Mouse (Mus musculus) liver, adult (tissue): ENCODE results near the gene Rps8.

Source experiments
- GATA4 ChIP-seq: IDR thresholded peaks from 2 replicates; pipeline ENCODE4 v1.6.1; 2014; ENCODE audit warnings: mild to moderate bottlenecking, low read length; ENCODE audit not compliant: insufficient replicate concordance

The Rps8 gene

DNA sequence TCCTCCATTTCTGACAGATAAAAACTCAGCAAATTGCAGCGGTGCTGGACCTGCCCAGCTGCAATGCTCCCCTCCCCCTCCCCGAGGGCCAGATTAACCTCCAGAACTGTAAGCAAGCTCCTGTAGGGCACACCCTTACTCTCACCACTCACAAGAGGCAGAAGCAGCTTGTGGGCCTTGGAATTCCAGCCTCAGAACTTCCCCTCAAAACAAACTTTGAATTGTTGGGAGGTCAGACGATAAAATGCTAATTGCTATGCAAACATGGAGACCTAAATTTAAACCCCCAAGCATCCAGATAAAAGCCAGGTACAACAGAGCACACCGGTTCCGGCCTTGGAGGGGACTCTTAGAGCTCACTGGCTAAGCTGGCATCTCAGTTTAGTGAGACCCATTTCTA lies 3.3 kb downstream of the Rps8 start:
- TF ChIP-seq GATA4, result no peak

DNA sequence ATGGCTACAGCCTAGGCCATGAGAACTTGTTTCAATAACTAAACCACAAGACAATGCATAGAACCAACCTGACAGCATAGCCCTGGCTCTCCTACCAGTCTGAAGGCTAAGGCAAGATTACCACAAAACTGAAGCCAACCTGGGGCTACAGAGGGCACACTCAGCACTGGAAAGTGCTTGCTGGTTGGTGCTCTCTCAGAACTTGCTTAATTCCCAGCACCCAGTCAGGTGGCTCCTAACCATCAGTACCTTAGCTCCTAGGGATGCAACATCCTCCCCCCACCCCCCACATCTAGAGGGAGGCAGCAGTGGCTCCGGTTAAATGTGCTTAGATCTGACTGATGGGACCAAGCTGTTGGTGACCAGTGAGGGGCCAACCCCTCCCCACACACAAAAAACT lies 4.6 kb downstream of the Rps8 start:
- TF ChIP-seq GATA4, result no peak

DNA sequence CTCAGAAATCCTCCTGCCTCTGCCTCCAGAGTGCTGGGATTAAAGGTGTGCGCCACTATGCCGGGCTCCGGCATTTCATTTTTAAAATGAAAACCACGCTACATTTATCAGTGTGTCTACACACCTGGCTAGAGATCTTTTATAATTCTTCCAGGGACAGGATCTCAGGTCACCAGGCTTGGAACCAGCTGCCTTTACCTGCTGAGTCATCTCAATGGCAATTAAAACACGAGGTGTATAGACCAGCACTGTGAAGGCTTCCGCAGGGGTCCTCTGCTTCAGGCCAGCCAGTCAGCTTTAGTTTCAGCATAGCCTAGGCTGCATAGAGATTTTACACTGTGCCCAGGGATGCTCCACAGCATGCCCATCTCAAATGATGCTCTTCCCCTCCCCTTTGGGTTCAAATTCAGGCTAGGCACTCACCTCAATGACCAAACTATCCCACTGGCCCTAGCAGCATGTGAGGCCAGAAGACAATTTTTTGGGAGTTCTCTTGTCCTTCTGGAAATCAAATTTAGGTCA lies 5.8 kb downstream of the Rps8 start:
- TF ChIP-seq GATA4, result no peak

DNA sequence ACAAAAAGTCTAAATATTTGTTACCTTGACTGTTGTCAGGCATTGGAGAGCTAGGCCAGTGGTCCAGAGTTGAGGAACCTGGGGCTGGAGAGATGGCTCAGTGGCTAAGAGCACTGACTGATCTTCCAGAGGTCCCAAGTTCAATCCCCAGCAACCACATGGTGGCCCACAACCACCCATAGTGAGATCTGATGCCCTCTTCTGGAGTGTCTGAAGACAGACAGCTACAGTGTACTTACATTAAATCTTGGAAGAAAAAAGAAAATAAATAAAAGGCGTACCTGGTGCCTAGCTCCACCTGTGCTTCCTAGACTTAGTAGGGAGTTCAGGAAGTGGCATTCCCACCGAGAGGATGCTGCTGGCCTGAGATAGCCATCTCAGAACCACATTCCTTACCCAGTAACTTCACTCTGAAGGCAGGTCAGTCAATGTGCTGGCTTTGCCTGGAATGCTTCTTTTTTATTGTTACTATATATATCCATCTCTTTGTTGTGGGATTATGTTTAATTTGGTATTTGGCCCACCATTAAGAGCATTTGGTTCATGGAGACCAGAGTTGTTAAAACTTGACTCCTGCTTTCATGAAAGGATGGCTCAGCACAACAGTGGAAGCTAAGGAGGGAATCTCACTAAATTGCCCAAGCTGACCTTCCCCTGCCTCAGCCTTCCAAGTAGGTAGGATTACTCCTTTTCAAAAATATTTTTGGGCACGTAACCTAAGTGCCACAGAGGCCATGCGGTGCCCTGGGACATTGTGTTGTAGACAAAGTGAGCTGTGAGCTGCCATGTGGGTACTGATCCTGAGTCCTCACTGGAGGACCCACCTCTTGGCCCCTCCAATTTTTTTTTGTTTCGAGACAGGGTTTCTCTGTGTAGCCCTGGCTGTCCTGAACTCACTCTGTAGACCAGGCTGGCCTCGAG lies 6.5 kb downstream of the Rps8 start:
- no peak for TF ChIP-seq GATA4

DNA sequence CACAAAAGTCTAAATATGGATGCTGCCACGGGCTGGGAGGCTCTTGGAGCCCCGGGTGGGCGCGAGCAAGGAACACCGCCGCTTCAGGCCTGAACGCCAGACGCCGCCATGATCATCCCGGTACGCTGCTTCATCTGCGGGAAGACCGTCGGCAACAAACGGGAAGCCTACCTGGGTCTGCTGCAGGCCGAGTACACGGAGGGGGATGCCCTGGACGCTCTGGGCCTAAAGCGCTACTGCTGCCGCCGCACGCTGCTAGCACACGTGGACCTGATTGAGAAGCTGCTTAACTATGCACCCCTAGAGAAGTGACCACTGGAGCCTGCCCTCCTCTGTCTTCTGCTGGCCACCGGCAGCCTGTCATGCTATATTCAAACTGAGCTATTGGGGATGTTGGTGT lies 7.2 kb downstream of the Rps8 start:
- no peak for TF ChIP-seq GATA4

DNA sequence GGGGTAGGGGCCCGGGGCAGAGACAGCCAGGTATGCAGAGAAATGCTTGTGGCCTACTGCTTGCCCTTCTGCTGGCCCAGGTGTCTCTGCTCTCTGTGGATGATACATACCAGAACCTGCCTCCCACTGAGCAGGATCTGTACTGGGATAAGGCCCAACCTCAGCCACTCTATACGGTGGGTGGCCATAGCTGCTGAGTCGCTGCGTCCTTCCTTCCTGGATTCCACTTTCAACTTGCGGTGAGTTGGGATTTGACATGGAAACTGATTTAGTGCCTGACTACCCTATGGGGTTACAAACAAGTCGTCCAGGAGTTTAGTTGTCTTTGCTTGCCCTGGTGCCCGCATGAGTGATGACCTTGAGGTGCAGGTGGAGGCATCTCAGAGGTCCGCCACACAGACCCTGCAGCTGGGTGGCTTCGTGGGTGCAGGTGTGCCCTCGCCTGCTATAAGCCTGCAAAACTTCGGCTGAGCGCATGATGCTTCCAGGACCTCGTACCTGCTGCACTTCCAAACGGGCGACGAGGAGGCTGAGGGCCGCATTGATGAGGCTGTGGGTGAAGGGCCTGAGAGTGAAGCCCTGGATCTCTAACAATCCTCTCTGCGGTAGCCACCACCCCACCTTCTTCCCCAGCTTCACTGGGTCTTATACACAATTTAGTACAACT lies 7.9 kb downstream of the Rps8 start:
- TF ChIP-seq GATA4, result no peak

DNA sequence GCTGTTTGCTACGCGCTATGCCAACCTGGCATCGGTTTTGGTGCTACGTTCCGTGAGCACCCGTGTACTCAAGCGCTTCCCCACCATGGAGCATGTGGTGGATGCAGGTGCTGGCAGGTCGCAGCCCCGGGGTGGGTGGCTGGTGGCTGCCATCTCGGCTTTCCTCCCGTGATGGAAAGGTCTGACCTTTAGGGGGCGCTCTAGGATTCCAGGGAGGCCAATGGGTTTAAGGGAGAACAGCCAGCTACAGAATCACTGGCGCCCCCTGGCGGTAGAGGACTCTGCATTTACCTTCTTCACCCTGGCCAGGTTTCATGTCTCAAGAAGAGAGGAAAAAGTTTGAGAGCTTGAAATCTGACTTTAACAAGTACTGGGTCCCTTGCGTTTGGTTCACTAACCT lies 9.9 kb downstream of the Rps8 start:
- TF ChIP-seq GATA4, result no peak

DNA sequence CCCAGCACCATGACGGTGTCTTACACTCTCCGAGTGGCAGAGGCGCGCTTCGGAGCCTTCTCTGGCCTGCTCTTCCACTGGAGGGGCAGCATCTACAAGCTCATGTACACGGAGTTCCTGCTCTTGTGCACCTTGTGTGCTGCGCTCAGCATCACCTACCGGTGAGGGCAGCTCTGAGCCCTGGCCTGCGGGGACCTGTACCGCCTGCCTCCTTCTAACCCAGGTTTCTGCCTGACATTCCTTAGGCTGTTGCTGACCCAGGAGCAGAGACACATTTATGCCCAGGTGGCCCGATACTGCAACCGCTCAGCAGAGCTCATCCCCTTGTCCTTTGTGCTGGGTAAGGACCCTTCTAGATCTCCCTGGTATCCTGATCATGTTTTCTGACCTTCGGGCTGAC lies 10.8 kb downstream of the Rps8 start:
- TF ChIP-seq GATA4, result no peak

DNA sequence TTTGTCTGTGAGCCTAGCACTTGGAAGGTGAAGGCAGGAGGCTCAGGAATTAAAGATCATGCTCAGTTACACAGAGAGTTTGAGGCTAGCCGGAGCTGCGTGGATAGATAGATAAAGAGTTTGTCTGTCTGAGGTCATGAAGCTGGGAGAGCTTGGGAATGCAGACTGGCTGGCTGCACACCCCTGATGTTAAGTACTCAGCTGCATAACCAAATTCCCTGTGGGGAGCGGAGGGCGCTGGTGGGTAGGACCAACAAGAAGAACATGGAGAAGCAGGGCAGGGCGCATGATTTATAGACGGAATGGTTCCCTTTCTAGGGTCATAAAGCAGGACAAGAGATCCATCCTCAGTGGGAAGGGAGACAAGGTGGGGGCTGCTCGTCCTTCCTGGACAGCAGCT lies 13.0 kb downstream of the Rps8 start:
- TF ChIP-seq GATA4, result no peak

DNA sequence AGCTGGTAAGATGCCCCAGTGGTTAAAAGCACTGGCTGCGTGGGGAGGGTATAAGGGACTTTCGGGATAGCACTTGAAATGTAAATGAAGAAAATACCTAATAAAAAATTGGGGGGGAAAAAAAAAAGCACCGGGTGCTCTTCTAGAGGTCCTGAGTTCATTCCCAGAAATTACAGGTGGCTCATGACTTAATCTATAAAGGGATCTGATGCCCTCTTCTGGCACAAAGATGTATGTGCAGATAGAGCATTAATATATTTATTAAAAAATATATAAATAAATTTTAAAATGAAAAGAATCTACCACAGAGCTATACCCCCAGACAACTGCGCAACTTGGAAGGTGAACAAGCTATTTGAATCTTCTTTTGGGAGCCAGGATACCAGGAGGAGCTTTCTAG lies 15.4 kb downstream of the Rps8 start:
- TF ChIP-seq GATA4, result no peak

DNA sequence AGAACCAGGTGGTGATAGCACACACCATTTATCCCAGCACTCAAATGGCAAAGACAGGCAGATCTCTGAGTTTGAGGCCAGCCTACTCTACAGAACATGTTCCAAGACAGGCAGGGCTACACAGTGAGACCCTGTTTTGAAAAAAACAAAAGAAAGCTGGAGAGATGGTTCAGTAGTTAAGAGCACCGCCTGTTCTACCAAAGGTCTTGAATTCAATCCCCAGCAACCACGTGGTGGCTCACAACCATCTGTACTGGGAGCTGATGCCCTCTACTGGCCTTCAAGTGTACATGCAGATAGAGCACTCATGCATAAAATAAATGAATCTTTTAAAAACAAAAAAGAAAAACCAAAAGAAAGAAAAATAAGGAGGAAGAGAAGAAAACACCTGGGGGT lies 16.8 kb downstream of the Rps8 start:
- TF ChIP-seq GATA4, result no peak

DNA sequence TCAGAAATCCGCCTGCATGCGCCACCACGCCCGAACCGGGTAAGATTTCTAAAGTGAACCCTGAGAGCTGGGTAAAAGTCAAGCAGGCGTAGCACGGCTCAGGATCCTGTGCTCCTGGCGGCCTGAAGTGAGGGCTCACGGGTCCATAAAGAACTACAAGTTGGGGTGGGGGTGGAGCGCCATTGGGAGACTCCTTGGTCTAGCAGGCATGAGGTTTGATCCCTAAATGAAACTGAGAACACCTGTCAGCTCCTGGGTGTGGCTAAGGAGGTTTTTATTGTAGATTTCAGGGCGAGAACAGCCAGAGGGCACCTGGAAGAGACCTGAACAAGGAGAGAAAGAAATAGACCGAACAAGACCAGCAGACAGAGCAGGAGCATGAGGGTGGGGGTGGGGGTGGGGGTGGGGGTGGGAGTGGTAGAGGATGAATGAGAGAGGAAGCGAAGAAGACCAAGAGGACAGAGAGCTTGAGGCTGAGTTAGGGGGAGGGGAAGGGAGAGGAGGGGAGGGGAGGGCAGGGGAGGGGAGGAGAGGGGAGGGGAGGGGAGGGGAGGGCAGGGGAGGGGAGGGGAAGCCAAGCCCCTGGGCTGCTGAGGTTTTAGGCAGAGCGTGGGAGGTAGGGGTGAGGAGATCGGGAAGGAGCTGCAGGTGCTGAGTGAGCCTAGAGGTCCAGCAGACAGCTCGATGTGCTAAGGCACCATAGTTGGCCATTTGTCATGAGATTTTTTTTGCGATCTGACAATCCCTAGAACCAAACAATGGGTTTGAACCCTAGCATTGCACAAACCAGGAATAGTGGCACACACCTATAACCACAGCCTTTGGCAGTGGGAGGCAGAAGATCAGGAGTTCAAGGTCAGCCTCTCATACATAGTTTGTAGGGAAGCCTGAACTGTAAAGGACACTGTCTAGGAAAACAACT lies 17.5 kb downstream of the Rps8 start:
- no peak for TF ChIP-seq GATA4

DNA sequence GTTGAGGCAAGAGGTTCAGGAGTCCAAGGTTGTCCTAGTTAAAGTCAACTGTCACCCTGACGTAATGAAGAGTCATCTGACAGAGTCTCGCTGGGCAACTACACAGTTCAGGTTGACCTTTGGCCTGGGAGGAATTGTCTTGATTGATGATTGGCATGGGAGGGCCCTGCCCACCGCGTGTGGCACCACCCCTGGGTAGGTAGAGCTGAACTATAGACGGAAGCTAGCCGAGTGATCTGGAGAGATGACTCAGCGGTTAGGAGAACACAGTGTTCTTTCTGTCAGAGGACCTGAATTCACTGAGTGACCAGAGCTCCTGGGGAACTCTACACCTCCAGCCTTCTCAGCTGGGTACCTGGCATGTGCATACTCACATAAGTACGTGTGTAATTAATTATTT lies 20.0 kb downstream of the Rps8 start:
- no peak for TF ChIP-seq GATA4

DNA sequence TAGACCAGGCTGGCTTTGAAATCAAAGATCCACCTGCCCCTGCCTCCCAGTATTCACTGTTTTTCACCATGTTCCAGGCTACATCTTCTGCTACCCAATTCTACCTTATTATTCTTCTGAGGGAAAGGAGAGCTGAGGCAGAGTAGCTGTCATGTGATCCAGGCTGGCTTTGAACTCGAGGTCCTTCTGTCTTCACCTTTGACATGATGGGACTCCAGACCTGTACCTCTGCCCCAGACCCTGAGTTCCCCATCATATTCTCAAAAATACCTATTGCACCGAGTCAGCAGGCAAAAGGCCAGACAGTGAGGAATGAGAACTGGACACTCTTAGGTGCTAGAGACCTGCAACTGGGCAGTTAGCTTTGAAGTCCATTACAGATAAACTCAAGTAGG lies 21.4 kb downstream of the Rps8 start:
- TF ChIP-seq GATA4, result no peak
